Mouse (Mus musculus): ENCODE results near the gene Tex37. TPM values are rescaled to one million over a fixed set of nuclear protein-coding genes. Genes with fewer than 3 reads are reported as not detected.

Gene Tex37
- not detected in 2 replicates for polyA plus RNA-seq (2015; fragmentation: Nextera tagmentation; extraction: Ambion mirVana)

DNA sequence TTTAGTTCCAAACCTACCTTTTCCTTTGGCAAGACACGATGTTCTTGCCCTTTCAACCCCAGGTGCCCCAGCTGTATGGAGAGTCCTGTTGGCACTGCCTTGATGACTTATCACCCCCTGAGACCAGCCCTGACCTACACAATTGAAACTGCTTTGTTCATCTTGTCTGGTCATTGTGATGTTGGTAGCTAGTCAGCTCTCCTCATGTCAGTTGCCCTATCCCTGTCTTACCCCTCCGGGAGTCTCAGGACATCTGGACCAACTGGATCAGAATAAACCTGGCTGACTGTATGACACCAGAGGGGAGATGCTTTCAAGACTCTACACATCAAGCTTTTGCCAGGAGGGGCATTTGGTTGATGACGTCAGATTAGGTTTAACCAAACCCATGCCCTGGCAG is at the start of gene Tex37:
Gene Tex37, minus strand, starts transcription at position 101 of the 400 bp plus-strand sequence.
- no peaks in the 10 kb centered on the region for H3K27me3 ChIP-seq (ENCODE audit: insufficient read depth, low read length)
- no peak within 1 kb of the TSS for H3K4me3 ChIP-seq (ENCODE audit: low read length)
- 84% methylated on average over 3 of the region's 3 CpGs for WGBS
- no peaks in the 10 kb centered on the region for H3K36me3 ChIP-seq (ENCODE audit: insufficient read depth, low read length)
- H3K4me1 ChIP-seq (ENCODE audit: insufficient read depth, low read length) = peaks cover 5% of the 10 kb centered on the region; the same call in 1 of the 2 replicates
- H3K4me2 ChIP-seq (replicated peaks; ENCODE audit: low read depth, low read length) = no peak within 1 kb of the TSS
- H3K9me3 ChIP-seq (ENCODE audit: low read length) = no peaks in the 10 kb centered on the region
- H3K9ac ChIP-seq (replicated peaks; ENCODE audit: low read length) = no peak within 1 kb of the TSS
- no peak for ATAC-seq (ENCODE audit: low FRiP score, low TSS enrichment)
- no peak within 1 kb of the TSS for H3K27ac ChIP-seq (ENCODE audit: low read length)

DNA sequence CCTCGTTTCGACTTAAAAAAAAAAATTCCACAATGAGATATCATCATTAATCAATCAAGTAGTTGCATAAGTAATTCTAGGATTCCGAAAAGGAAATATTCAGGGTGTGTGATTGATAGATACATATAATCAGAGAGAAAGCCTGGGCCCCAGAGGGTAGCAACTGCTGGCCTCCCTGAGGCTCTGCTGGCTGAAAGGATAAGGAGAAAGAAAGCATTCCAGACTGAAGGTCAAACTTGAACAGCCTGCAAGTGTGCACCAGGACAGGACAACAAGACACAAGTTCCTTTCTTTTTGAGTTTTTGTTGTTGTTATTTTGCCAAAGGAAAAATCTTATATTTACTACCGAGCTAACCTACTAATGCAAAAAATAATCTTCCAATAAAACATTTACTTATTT is 49.6 kb upstream of the Tex37 start:
- no peaks in the 10 kb centered on the region for H3K36me3 ChIP-seq (ENCODE audit: insufficient read depth, low read length)
- no peak overlapping the region for H3K4me3 ChIP-seq (ENCODE audit: low read length)
- H3K27ac ChIP-seq (ENCODE audit: low read length) = no peak overlapping the region
- ATAC-seq (ENCODE audit: low FRiP score, low TSS enrichment) = no peak
- H3K9me3 ChIP-seq (ENCODE audit: low read length) = no peaks in the 10 kb centered on the region
- H3K9ac ChIP-seq (replicated peaks; ENCODE audit: low read length) = no peak overlapping the region
- H3K4me2 ChIP-seq (replicated peaks; ENCODE audit: low read depth, low read length) = no peak overlapping the region
- H3K4me1 ChIP-seq (ENCODE audit: insufficient read depth, low read length) = peaks cover 11% of the 10 kb centered on the region
- H3K27me3 ChIP-seq (ENCODE audit: insufficient read depth, low read length) = peaks cover 6% of the 10 kb centered on the region; the same call in 1 of the 2 replicates
- 62% methylated on average over 4 of the region's 4 CpGs for WGBS

DNA sequence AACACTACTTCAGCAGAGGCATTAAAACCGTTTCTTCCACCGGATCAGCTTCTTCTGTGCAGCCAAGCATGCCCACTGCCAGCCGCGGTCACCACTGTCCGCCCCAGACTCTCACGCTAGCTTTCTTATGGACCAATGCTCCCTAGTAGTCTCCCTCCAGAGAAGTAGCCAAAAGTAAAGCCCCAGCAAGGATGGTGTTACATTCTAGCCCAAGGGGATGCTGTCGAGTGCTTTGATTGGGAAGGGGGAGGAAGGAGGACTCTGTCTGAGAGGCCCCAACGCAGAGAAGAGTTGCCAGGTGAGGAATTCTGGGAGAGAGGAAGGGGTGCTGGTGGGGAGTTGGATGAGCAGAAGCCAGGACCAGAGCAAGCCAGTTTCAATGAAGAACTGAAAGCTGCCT is 48.7 kb upstream of the Tex37 start:
- peak; percentile 92 for ATAC-seq (ENCODE audit: low FRiP score, low TSS enrichment)
- Histone ChIP-seq H3K9ac (replicated peaks; ENCODE audit: low read length) (peak overlapping the region; percentile 45), H3K27me3 (ENCODE audit: insufficient read depth, low read length) (peaks cover 6% of the 10 kb centered on the region; the same call in 1 of the 2 replicates), H3K4me3 (ENCODE audit: low read length) (peak overlapping the region; percentile 36), H3K4me1 (ENCODE audit: insufficient read depth, low read length) (peaks cover 11% of the 10 kb centered on the region), H3K9me3 (ENCODE audit: low read length) (no peaks in the 10 kb centered on the region), H3K36me3 (ENCODE audit: insufficient read depth, low read length) (no peaks in the 10 kb centered on the region), H3K27ac (ENCODE audit: low read length) (peak overlapping the region; percentile 76), H3K4me2 (replicated peaks; ENCODE audit: low read depth, low read length) (peak overlapping the region; percentile 55)
- 2% methylated on average over 8 of the region's 8 CpGs for WGBS

DNA sequence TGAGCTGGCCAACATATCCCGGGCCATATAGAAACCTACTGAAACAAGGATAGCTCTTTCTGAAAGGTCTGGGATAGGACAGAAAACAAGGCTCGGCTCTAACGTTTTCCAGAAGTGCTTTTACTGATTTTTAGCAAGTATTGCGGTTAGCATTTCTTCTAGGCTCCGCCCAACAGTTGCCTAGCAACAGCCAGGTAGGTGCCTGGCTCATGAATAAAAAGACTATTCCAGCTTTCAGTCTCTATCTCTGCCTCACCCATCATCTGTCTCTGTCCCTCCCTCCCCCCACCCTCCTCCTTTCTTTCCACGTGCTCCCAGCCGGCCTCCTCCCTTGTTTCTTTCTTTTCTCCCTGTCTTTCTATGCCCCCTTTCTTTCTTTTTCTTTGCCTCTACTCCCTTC is 47.0 kb upstream of the Tex37 start:
- no peak for ATAC-seq (ENCODE audit: low FRiP score, low TSS enrichment)
- Histone ChIP-seq H3K27me3 (ENCODE audit: insufficient read depth, low read length) (peaks cover 6% of the 10 kb centered on the region; the same call in 1 of the 2 replicates), H3K36me3 (ENCODE audit: insufficient read depth, low read length) (no peaks in the 10 kb centered on the region), H3K27ac (ENCODE audit: low read length) (no peak overlapping the region), H3K9me3 (ENCODE audit: low read length) (no peaks in the 10 kb centered on the region), H3K4me2 (replicated peaks; ENCODE audit: low read depth, low read length) (no peak overlapping the region), H3K4me3 (ENCODE audit: low read length) (no peak overlapping the region), H3K4me1 (ENCODE audit: insufficient read depth, low read length) (peaks cover 11% of the 10 kb centered on the region), H3K9ac (replicated peaks; ENCODE audit: low read length) (no peak overlapping the region)
- 38% methylated on average over 7 of the region's 7 CpGs for whole genome bisulfite sequencing

DNA sequence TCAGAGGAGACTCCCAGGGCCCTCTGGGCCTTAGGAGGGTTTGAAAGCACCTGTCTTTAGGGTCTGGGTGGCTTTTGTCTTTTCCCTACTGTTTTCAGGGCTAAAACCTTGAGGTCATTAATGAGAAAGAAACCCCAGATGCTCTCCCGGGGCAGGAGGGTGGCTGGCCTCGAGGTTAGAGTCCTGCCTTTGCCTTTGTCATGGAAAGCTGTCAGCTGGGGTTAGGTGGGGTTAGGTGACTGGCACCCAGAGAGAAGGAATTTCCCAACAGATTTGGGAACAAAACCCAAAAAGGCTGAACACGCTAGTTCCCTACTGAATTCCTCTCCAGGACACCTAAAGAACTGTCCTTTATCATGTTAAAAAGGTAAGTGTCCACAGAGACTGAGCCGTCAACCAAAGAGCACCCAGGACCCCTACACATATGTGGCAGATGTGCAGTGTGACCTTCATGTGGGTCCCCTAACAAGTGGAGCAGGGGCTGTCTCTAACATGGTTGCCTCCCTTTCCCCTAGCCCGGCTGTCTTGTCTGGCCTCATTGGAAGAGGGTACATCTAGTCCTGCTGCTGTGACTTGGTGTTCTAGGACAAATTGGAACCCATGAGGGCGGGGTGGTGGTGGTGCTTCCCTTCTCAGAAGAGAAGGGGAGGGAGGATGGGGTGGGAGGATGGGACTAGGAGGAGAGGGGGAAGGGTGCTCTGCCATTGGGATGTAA is 45.5 kb upstream of the Tex37 start:
- H3K9ac ChIP-seq (replicated peaks; ENCODE audit: low read length) = no peak overlapping the region
- WGBS = 55% methylated on average over 6 of the region's 6 CpGs

DNA sequence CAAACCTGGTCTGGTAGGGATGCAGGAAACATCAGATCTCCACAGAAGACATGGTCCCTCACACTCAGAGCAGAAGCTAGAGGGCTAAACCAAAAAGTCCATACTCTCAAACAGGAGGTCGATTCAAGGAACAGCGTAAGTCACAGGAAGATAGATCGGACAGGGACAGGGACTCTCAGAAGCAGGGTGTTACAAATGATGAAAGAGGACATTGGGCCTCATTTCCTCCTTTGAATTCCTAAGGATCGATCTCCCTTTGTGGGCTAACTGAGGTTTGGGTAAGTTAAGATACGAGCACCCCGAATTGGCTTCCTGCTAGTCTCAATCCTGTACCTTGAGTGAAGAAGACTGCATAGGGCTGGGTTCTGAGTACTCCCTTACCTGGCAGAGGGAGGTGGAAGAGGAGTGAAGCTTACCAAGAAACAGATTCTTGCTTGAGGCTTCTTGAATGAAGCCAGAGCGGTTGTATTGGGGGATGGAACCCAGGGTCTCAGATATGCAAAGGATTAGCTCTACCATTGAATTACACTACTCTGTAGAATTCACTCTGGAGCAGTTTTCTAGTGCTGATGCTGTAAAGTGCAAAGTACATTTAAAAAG is 38.7 kb upstream of the Tex37 start:
- no peak overlapping the region for H3K27ac ChIP-seq (ENCODE audit: low read length)
- WGBS = 13% methylated on average over 7 of the region's 7 CpGs
- H3K27me3 ChIP-seq (ENCODE audit: insufficient read depth, low read length) = peaks cover 70% of the 10 kb centered on the region
- no peak for ATAC-seq (ENCODE audit: low FRiP score, low TSS enrichment)
- no peaks in the 10 kb centered on the region for H3K9me3 ChIP-seq (ENCODE audit: low read length)
- peak overlapping the region; percentile 88 for H3K4me2 ChIP-seq (replicated peaks; ENCODE audit: low read depth, low read length)
- no peak overlapping the region for H3K9ac ChIP-seq (replicated peaks; ENCODE audit: low read length)
- peak overlapping the region; percentile 53 for H3K4me3 ChIP-seq (ENCODE audit: low read length)
- H3K4me1 ChIP-seq (ENCODE audit: insufficient read depth, low read length) = peaks cover 15% of the 10 kb centered on the region; the same call in 1 of the 2 replicates
- no peaks in the 10 kb centered on the region for H3K36me3 ChIP-seq (ENCODE audit: insufficient read depth, low read length)

More for the DNA sequence above, 45.5 kb upstream of the Tex37 start:
- no peaks in the 10 kb centered on the region for H3K9me3 ChIP-seq (ENCODE audit: low read length)
- H3K4me1 ChIP-seq (ENCODE audit: insufficient read depth, low read length) = peaks cover 11% of the 10 kb centered on the region
- peaks cover 19% of the 10 kb centered on the region for H3K27me3 ChIP-seq (ENCODE audit: insufficient read depth, low read length)
- no peak for ATAC-seq (ENCODE audit: low FRiP score, low TSS enrichment)
- H3K36me3 ChIP-seq (ENCODE audit: insufficient read depth, low read length) = no peaks in the 10 kb centered on the region
- no peak overlapping the region for H3K4me3 ChIP-seq (ENCODE audit: low read length)
- H3K27ac ChIP-seq (ENCODE audit: low read length) = no peak overlapping the region
- no peak overlapping the region for H3K4me2 ChIP-seq (replicated peaks; ENCODE audit: low read depth, low read length)

DNA sequence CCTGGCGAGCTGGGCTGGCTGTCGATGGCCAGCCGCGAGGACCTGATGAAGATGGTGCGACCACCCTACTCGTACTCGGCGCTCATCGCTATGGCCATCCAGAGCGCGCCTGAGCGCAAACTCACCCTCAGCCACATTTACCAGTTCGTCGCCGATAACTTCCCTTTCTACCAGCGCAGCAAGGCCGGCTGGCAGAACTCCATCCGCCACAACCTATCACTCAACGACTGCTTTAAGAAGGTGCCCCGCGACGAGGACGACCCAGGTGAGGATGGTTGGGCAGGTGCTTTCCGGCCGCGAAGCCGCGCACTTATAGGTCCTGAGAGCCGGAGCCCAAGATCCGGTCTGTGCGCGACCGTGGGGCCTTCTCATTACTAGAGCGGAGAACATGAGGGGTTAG is 38.2 kb upstream of the Tex37 start:
- no peak; the same call in 1 of the 2 replicates for ATAC-seq (ENCODE audit: low FRiP score, low TSS enrichment)
- Histone ChIP-seq H3K36me3 (ENCODE audit: insufficient read depth, low read length) (no peaks in the 10 kb centered on the region), H3K27me3 (ENCODE audit: insufficient read depth, low read length) (peaks cover 70% of the 10 kb centered on the region), H3K27ac (ENCODE audit: low read length) (no peak overlapping the region), H3K4me2 (replicated peaks; ENCODE audit: low read depth, low read length) (peak overlapping the region; percentile 88), H3K9me3 (ENCODE audit: low read length) (no peaks in the 10 kb centered on the region), H3K9ac (replicated peaks; ENCODE audit: low read length) (peak overlapping the region; percentile 44; the same call in 1 of the 2 replicates), H3K4me1 (ENCODE audit: insufficient read depth, low read length) (peaks cover 15% of the 10 kb centered on the region; the same call in 1 of the 2 replicates), H3K4me3 (ENCODE audit: low read length) (peak overlapping the region; percentile 53)
- WGBS = 1% methylated on average over 34 of the region's 34 CpGs

DNA sequence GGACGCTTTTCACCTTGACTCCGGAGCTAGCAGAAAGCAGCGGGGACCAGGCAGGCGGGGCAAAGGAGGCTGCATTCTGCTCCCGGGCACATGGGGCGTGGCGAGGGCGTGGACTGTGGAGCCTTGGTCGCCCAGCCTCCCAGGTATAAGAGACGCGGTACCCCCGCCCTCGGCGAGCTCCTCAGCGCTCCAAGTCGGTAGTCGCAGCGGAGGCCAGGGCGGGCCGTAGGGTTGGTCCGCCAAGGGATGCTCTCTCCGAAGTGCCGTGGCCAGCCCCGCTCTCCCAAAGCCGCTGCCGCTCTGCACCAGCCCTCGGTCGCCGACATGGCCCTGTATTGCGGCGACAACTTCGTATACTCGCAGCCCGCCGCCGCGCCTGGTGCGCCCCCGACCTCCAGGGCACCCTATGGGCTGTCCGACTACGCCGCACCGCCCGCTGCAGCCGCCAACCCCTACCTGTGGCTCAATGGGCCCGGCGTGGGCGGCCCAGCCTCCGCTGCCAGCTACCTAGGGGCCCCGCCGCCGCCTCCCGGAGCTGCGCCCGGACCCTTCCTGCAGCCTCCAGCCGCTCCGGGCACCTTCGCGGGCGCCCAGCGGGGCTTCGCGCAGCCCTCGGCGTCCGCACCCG is 37.7 kb upstream of the Tex37 start, which contains the start of gene Foxi3:
Gene Foxi3, plus strand, starts transcription at position 247 of the 628 bp plus-strand sequence.
- Histone ChIP-seq H3K36me3 (ENCODE audit: insufficient read depth, low read length) (no peaks in the 10 kb centered on the region), H3K4me3 (ENCODE audit: low read length) (peak within 1 kb of the TSS; percentile 53), H3K4me1 (ENCODE audit: insufficient read depth, low read length) (peaks cover 15% of the 10 kb centered on the region; the same call in 1 of the 2 replicates), H3K9me3 (ENCODE audit: low read length) (no peaks in the 10 kb centered on the region), H3K4me2 (replicated peaks; ENCODE audit: low read depth, low read length) (peak within 1 kb of the TSS; percentile 88), H3K9ac (replicated peaks; ENCODE audit: low read length) (peak within 1 kb of the TSS; percentile 44; the same call in 1 of the 2 replicates), H3K27ac (ENCODE audit: low read length) (no peak within 1 kb of the TSS), H3K27me3 (ENCODE audit: insufficient read depth, low read length) (peaks cover 73% of the 10 kb centered on the region)
- ATAC-seq (ENCODE audit: low FRiP score, low TSS enrichment) = peak; percentile 82
- under 1% methylated on average over 50 of the region's 67 CpGs for WGBS

DNA sequence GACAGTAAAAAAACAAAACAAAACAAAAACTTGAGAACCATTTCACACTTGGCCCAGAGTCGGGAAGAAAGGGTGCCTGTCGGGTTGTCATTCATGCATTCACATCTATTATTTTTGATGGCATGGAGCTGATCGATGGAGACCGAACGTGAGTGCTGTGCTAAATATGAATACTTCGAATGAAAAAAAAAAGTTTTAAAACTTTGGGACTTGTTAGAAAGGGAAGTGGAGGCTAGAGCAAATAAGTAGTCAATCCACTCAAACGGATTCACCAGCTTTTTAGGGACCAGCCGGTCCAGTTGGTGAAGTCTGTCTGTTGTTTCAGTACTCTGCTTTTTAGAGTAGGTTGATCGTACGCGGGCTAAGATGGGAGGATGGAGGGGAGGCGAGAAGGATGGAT is 37.1 kb upstream of the Tex37 start:
- Histone ChIP-seq H3K27ac (ENCODE audit: low read length) (no peak overlapping the region), H3K36me3 (ENCODE audit: insufficient read depth, low read length) (no peaks in the 10 kb centered on the region), H3K4me3 (ENCODE audit: low read length) (peak overlapping the region; percentile 53), H3K27me3 (ENCODE audit: insufficient read depth, low read length) (peaks cover 76% of the 10 kb centered on the region), H3K9me3 (ENCODE audit: low read length) (no peaks in the 10 kb centered on the region), H3K9ac (replicated peaks; ENCODE audit: low read length) (no peak overlapping the region), H3K4me2 (replicated peaks; ENCODE audit: low read depth, low read length) (peak overlapping the region; percentile 88), H3K4me1 (ENCODE audit: insufficient read depth, low read length) (peaks cover 15% of the 10 kb centered on the region; the same call in 1 of the 2 replicates)
- no peak for ATAC-seq (ENCODE audit: low FRiP score, low TSS enrichment)
- WGBS = under 1% methylated on average over 12 of the region's 12 CpGs

All from kidney, embryonic 16.5 days (tissue).